Mouse (Mus musculus): ENCODE data around the gene Wrap73. TPM values are rescaled to one million over a fixed set of nuclear protein-coding genes. Genes with fewer than 3 reads are reported as not detected.

Gene Wrap73
- total RNA-seq, 2 experiments from 2014 or later: 10.9 to 23.3 TPM

DNA sequence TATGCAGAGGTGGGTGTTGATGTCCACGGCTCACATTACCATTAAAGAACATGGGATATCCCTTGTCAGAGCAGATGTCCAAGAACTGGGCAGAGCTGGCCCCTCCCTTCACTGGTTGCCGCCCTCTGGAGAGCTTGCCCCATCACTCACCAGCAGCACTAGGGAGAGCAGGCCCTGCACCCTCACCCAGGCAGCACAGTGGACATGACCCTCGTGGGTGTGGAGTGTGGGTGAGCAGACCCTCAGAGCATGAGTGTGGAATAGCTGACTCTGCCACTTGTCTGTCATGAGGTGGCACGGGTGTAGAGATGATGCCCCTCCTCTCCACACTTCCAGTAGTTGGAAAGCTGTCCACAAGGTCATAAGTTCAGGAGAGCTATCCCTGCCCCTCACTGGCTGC lies 7.4 kb upstream of the Wrap73 start:
- ATAC-seq (replicated peaks; ENCODE audit: low FRiP score, low TSS enrichment, poor library complexity, severe bottlenecking): no peak

DNA sequence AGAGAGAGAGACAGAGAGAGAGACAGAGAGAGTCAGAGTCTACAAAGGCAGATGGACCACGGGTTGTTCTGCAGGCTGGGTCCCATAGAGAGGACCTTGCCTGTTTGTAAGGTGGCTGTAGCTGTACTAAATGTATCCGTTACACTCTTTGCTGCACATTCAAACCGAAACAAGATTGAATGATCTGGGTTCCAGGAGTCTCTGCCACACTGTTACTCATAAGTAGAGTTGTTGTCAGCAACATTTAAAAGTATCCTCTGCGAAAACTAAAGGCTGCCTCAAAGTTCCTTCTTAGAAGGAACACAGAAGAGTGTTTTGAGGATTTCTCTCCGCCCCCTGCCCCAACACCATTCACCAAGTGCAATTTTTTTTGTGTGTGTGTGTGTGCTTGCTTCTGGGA lies 5.0 kb upstream of the Wrap73 start:
- ATAC-seq (replicated peaks; ENCODE audit: low FRiP score, low TSS enrichment, poor library complexity, severe bottlenecking): no peak

DNA sequence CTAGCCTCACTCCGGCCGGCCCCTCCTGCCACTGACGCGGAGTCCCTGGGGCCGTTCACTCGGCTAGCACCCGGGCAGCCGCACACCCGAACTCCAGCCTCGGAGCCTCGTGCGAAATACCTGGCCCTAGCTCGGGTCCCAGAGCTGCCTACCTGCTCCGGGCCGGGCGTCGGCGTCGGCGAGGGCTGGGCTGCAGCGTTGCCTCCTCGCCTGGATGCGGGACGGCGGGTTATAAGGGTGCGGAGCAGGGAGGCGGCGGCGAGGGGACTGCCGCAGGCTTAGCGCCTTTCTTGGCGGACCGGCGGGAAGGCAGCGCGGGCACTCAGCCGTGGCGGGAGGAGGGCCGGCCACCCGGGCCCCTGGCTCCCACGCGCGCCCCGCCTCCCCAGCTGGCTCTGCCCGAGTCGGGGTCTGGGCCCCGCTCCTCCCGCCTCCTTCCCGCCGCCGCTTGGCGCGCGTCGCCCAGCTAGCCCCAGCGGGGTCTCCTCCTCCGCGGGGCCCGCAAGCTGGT lies 2.4 kb upstream of the Wrap73 start:
- ATAC-seq (replicated peaks; ENCODE audit: low FRiP score, low TSS enrichment, poor library complexity, severe bottlenecking): no peak

DNA sequence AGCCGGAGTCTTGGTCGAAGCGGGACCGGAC lies 2.2 kb upstream of the Wrap73 start, which contains the start of gene Trp73:
Trp73 (minus strand) TSS at position 27 of the 31 bp plus-strand sequence.
- no peak for ATAC-seq (replicated peaks; ENCODE audit: low FRiP score, low TSS enrichment, poor library complexity, severe bottlenecking)

DNA sequence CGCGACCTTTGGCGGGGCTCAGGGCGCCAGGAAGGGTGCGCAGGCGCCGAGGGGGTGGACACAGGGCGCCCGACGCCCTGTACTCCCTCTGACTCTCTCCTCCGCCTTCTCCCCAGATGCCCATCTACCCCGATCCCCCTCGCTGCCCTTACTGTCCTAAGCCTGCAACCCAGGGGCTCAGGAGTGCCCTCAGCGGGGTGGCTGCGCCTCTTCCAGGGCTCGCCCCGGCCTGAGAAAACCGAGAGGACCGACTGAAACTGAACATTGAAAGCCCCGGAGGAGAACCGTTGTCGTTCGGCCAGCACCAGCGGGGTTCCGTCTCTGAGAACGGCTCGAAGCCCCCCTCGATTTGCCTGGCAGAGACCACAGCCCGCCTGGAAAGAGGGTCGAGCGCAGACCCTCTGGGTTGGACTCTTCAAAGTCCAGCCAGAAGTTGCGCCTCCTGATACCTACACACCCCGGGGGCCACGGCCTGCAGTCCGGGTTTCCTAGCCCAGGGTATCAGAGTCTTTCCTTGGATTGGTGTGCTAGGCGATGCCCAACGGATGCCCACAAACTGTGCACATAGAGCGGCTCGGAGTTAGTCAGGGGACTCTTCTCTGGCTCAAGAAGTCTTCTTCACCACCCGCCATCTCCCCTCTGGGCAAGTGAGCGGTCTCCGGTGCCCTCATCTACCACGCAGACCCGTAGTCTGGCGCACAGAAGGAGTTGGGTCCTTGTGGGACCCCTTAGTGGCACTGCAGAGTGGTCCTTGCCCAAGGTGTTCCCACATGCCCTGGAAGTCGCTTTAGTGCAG lies 1.8 kb upstream of the Wrap73 start:
- no peak for ATAC-seq (replicated peaks; ENCODE audit: low FRiP score, low TSS enrichment, poor library complexity, severe bottlenecking)

DNA sequence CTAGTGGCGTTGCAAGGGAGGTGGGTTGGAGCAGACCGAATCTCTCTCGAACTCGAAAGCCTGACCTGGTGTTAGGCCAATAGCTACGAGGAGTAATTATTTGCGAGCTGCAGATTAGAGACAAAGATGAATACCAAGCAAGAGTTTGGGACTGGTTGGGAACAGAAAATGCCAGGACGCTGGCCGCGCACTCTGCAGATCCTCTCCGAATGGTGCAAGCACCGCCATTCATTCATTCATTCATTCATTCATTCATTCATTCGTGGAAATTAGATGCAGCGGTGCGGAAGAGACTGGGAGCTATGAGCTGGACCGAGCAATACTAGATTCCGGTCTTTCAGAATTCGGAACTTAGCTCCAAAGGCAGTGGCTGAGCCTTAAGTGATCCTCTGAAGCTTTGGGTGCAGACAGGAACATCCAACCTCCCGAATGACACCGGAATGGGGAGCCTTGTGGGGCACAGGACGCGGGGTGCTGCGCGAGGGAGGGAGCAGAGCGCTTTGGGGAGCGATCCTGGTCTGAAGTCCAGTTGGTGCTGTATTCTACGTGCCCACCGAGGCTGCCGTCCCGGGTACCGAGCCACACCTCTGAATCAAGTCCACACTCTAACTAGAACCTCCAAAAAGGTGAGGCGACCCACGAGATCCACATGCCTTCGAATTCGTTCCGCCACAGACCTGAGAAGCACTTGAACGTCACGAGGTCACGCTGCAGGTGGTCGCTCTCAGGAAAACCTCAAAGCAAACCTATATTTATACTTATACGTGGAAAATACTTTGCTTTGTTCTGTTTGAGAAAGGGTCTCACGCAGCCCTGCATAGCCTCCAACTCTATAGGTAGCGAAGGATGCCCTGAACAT lies 934 bp upstream of the Wrap73 start:
- ATAC-seq (replicated peaks; ENCODE audit: low FRiP score, low TSS enrichment, poor library complexity, severe bottlenecking): no peak

DNA sequence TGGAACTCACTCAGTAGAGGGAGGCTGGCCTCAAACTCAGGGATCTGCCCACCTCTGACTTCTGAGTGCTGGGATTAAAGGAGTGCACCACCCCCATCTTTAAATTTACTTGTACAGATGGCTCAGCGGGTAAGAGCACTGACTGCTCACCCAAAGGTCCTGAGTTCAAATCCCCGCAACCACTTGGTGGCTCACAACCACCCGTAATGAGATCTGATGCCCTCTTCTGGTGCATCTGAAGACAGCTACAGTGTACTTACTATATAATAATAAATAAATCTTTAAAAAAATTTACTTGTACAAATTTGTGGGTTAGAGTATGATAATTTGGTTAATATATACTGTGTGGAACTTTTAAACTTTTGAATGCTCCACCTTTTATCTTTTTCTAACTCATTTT lies 2.5 kb downstream of the Wrap73 start:
- no peak for ATAC-seq (replicated peaks; ENCODE audit: low FRiP score, low TSS enrichment, poor library complexity, severe bottlenecking)

DNA sequence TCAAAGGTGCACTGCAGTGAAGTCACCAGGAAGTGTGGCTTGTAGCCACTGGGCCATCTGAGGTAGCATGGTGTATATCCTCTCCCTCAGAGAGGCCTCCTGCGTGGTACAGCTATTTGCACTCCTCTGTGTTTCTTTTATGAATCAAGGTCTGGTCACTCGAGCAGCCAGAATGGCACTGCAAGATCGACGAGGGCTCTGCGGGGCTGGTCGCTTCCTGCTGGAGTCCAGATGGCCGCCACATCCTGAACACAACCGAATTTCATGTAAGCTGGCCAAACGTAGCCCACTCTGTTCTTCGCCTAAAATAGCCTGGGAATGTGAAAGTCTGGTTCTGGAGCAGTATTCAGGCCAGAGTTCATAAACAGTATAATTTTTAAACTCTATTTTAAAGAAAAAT lies 4.2 kb downstream of the Wrap73 start:
- no peak for ATAC-seq (replicated peaks; ENCODE audit: low FRiP score, low TSS enrichment, poor library complexity, severe bottlenecking)

DNA sequence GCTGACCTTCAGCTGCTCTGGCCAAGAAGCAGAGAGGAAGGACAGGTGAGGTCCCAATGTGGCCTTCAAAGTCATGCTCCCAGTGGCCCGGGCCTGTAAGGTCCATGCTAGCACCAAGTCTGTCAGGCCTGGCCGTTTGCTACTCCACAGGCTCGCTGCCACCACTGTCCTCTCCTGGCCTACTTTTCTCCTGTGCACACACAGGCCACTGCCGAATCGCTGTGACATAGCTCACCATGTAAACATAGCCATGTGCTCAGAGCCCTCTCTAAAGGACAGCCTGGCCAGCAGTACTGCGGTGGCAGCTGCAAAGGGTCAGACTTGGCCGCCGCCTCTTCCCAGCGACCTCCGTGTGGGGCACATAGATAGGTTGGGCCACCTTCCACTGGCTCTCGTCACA lies 11.9 kb downstream of the Wrap73 start:
- no peak for ATAC-seq (replicated peaks; ENCODE audit: low FRiP score, low TSS enrichment, poor library complexity, severe bottlenecking)

DNA sequence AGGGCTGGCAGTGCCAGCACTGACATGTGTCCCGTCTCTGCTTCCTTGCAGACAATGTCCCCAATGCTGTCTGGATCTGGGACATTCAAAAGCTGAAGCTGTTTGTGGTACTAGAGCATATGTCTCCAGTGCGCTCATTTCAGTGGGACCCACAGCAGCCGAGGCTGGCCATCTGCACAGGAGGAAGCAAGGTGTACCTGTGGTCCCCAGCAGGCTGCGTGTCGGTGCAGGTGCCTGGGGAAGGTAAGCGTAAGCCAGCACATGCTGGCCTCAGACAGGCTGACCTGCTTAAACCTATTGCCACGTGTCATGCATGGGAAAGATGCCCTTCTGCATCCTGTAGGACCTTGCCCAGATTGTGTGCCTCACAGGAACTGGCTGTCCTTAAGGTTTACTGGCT lies 13.9 kb downstream of the Wrap73 start:
- no peak for ATAC-seq (replicated peaks; ENCODE audit: low FRiP score, low TSS enrichment, poor library complexity, severe bottlenecking)

DNA sequence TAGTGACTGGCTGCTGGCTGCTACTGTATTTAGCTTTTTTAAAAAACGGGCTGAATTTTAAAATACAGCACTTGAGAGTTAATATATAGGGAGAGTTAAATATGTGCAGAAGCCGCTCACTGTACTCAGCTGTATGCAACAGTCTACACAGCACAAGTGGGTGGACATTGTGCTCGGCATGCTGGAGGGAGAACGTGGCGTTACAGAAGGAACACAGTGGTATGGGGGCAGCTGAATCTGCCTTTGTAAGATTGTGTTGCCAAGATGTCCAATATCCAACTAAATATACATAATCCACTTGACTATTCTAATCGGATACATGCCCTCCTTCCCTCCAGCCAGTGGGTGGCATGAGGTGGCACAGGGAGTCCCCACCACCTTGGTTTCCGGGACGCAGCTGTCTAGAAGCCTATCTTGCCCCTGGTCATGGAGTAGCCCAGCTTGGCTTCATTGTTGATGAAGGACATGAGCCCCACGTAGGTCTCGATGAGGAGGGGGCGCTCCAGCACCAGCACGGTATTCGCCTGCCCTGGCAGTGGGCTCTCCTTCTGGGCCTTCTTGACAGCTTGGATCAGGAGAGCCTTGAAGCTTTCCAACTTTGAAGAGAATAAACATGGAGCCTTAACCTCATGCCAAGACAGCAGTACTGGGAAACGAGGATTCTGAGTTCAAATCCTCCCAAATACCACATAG lies 15.9 kb downstream of the Wrap73 start:
- no peak for ATAC-seq (replicated peaks; ENCODE audit: low FRiP score, low TSS enrichment, poor library complexity, severe bottlenecking)

DNA sequence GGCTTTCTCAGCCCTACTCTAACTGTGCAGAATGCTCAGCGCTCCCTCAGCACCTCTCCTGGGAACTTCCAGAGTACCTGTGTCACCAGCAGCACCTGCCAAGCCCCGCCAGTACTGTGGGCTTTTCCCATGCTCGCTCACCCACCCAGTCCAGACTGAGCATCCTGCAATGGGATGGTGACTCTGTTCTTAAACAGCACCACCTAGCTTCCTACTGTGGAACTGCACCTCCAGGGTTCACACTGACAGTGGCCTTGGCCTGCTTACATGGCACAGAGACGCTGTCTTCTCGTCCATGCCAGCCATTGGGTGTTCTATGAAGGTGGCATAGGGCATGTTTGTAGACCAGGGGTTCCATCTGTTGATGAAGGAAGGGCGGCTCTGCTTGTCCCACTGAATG lies 16.8 kb downstream of the Wrap73 start:
- ATAC-seq (replicated peaks; ENCODE audit: low FRiP score, low TSS enrichment, poor library complexity, severe bottlenecking): peak; percentile 29

DNA sequence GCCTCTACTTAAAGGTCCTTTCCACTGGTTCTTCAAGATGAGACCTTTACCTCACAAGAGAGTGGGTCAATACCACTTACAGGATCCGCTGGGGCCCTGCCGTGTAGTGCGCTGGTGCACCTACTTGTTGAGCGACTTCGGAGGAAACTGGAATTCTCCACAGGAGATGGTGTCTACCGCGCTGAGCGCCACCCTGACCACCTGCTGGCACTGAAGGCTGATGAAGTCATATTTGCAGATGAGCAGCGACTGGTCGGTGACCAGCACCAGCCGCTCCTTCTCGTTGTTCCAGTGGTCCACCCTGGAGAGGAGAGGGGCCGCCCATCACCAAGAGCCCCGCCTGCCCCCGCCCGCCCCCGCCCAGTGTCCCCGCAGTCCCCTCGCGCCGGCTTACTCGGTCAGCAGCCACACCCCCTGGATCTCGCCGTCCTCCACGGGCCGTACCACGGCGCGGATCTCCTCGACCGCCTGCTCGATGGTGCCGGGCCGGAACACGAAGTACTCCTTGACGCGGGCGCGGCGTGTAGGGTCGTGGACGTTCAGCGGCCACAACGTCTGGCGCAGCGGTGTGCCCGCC lies 17.9 kb downstream of the Wrap73 start:
- no peak for ATAC-seq (replicated peaks; ENCODE audit: low FRiP score, low TSS enrichment, poor library complexity, severe bottlenecking)

DNA sequence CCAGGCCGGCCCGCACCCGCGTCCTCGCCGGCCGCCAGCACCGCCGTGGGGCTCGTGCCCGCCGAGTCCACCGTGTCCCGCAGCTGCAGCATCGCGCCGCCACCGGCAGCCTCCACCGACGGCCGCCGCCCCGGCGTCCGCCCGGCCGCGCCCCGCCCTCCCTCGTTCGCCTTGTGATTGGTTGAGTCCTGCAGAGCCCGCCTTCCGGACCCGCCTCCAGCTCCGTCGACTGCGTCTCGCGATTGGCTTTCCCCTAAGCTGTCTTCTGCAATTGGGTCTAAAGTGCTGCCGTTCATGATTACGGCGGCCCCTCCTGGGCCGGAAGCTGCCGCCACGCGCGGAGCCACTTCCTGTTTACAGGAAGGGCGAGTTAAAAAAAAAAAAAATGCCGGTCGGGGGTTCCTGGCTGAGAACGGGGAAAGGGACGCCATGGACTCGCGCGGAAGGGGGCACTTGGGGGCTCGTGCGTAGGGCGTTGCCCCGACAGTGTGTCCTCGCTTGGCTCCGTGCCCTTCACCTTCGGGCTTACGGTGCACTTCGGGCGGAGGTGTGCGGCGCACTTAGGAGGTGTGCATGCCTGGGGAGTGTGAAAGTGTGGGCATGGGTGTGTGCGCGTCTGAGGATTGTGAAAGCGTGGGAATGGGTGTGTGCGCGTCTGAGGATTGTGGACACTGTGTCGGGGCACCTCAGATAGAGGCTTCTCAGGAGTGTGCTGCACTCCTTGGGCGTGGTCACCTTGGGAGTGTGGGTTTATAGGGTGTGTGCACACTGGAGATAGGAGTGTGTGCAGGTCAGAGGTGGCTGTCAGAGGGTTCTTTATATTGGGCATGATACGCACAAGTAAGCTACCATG lies 18.6 kb downstream of the Wrap73 start, which contains the start of gene Tprgl:
Tprgl (minus strand) TSS at position 129 of the 853 bp plus-strand sequence.
- ATAC-seq (replicated peaks; ENCODE audit: low FRiP score, low TSS enrichment, poor library complexity, severe bottlenecking): peak; percentile 78

DNA sequence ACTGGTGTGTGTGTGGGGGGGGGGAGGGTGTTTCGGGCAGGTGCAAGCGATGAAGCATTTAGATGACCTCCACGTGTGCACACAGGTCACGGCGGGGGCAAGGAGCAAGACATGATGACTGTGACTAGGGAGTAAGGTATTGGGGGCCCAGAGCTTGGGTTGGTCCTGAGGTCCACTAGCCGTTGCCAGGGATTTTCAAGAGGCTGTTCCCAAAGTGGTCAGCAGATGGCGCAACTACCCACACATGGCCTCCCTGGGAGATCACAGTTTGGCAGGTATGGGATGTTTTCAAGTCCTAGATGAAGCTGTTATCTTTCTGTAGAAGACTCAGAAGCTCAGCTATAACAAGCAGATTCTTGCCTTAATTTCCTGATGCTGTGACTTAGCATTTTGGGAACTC lies 21.1 kb downstream of the Wrap73 start:
- 0 out of 2 replicates have a peak, but pooled peaks have one; percentile 8 for ATAC-seq (replicated peaks; ENCODE audit: low FRiP score, low TSS enrichment, poor library complexity, severe bottlenecking)

DNA sequence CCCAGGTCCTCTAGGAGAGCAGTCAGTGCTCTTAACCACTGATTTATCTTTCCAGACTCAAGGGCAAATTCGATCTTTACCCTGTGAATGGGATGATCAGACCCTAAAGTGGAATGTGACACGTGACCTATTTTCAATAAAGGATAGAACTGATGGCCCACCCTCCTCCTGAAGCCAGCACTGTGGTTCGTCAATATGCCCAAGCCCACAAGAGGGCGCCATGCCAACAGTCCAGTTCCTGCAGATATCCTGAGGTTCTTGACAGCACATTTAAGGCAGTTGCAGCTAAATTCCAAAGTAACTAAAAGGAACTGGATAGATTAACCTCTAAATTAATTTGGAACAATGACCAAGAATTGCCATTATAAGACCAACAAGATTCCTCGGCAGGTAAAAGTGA lies 24.9 kb downstream of the Wrap73 start:
- ATAC-seq (replicated peaks; ENCODE audit: low FRiP score, low TSS enrichment, poor library complexity, severe bottlenecking): 0 out of 2 replicates have a peak, but pooled peaks have one; percentile 42

DNA sequence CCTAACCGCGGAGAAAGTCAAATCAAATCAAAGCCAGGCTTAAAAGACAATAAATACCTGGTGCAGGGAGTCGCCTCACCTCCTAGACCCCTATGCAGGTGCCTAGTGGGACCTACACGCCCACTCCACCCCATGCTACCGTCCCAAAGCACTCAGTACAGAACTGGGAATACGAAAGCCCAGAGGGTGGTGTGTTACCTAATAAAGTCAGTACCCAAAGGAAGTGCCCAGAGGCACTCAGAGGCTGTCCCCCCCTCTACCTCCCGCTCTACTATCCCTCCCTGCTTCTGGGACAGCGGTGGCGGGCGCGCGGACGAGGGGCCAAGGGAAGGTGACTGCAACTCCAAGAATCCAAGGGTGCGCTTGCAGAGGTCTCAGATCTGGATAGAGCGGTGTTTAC lies 27.8 kb downstream of the Wrap73 start:
- no peak for ATAC-seq (replicated peaks; ENCODE audit: low FRiP score, low TSS enrichment, poor library complexity, severe bottlenecking)

DNA sequence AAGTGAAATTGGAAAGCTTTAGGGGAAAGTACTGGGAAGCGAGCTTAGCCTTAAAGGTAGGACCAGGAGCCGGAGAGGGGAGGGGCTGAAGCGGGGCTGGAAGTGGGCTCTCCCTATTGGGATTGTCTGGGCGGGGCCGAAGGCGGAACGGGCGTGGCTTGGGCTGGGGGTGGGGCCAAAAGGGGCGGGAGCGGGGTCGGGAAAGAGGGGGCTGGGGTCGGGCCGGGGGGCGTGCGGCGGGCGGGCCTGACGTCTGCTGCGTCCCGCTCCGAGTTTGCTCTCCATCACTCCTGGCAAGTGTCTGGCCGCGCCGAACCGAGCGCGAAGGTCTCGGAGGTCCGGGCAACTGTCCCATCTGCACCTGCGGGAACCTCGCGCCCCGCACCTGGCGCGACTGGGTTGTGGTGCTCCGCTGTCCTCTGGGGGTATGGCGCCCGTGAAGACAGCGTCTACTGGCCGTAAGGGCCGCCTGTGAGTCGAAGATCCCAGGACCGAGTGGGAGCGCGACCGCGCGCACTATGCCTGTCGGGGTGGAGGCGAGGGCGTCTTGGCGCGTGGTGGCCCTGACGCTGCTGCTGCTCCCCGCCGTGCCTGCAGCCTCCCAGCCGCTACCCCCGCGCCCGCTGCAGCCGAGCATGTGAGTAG lies 28.5 kb downstream of the Wrap73 start, which contains the start of gene Megf6:
Megf6 (plus strand) TSS at position 225 of the 645 bp plus-strand sequence.
- no peak for ATAC-seq (replicated peaks; ENCODE audit: low FRiP score, low TSS enrichment, poor library complexity, severe bottlenecking)
